Mouse (Mus musculus): ENCODE measurements at regions not wholly inside any gene's neighbourhood (a gene's known extent, or its start where the extent isn't known, plus 50 kb on each side); places are given as distances from the start of the nearest gene placed in this dataset.

- DNase-seq = peak; percentile 70
These were observed 341.8 kb upstream of the Mms22l start for GRCm38 (mm10) chr4:24154418-24154817.

- DNase-seq = no peak
These were observed 322.5 kb upstream of the Mms22l start for GRCm38 (mm10) chr4:24173750-24174149.

- DNase-seq = peak; percentile 47
These were observed 282.8 kb upstream of the Mms22l start for GRCm38 (mm10) chr4:24213262-24214036.

GRCm38 (mm10) chr4:24214037-24214362 lies 282.3 kb upstream of the Mms22l start:
- DNase-seq = no peak

GRCm38 (mm10) chr4:24218383-24218934 lies 277.8 kb upstream of the Mms22l start:
- no peak for DNase-seq

- no peak for DNase-seq
These were observed 277.2 kb upstream of the Mms22l start for GRCm38 (mm10) chr4:24219074-24219497.

- no peak for DNase-seq
These were observed 276.7 kb upstream of the Mms22l start for GRCm38 (mm10) chr4:24219583-24219982.

- DNase-seq = peak; percentile 15
These were observed 251.1 kb upstream of the Mms22l start for GRCm38 (mm10) chr4:24245124-24245523.

GRCm38 (mm10) chr4:24248142-24249054 lies 247.9 kb upstream of the Mms22l start:
- no peak for DNase-seq

GRCm38 (mm10) chr4:24249243-24249970 lies 246.8 kb upstream of the Mms22l start:
- peak; percentile 74 for DNase-seq

- peak; percentile 5 for DNase-seq
These were observed 218.1 kb upstream of the Mms22l start for GRCm38 (mm10) chr4:24278154-24278553.
